Mouse (Mus musculus): ENCODE results near the gene Elp4. TPM values are rescaled to one million over a fixed set of nuclear protein-coding genes. Genes with fewer than 3 reads are reported as not detected.
A peak's percentile ranks its signal among the peaks of the same experiment; 100 is the strongest.

Elp4 gene
- polyA plus RNA-seq, 1 experiment from 2014 or later, result 42.1 TPM

- no peak for ATAC-seq (replicated peaks)
- Histone ChIP-seq H3K36me3 (no peaks in the 10 kb centered on the region), H3K9me3 (no peaks in the 10 kb centered on the region), H3K9ac (replicated peaks) (peak overlapping the region; percentile 44), H3K4me1 (peaks cover 62% of the 10 kb centered on the region), H3K4me2 (replicated peaks) (peak overlapping the region; percentile 50), H3K27me3 (peaks cover 13% of the 10 kb centered on the region), H3K27ac (replicated peaks) (no peak overlapping the region), H3K4me3 (peak overlapping the region; percentile 58)
- WGBS, result 8% methylated on average over 4 of the region's 4 CpGs
These were observed 226.1 kb downstream of the Elp4 start for GRCm38 (mm10) chr2:105678306-105678705.

- peaks cover 59% of the 10 kb centered on the region for H3K4me1 ChIP-seq
These were observed 226.8 kb downstream of the Elp4 start for GRCm38 (mm10) chr2:105677434-105678105.

GRCm38 (mm10) chr2:105676909-105677433 lies 227.4 kb downstream of the Elp4 start:
- H3K36me3 ChIP-seq, result no peaks in the 10 kb centered on the region
- H3K9me3 ChIP-seq, result no peaks in the 10 kb centered on the region
- H3K4me2 ChIP-seq (replicated peaks), result peak overlapping the region; percentile 83
- H3K27me3 ChIP-seq, result peaks cover 19% of the 10 kb centered on the region
- H3K27ac ChIP-seq (replicated peaks), result peak overlapping the region; percentile 88
- peak overlapping the region; percentile 58 for H3K4me3 ChIP-seq
- no peak for ATAC-seq (replicated peaks)
- WGBS, result under 1% methylated on average over 11 of the region's 11 CpGs
- H3K4me1 ChIP-seq, result peaks cover 55% of the 10 kb centered on the region
- H3K9ac ChIP-seq (replicated peaks), result peak overlapping the region; percentile 78

More at GRCm38 (mm10) chr2:105677434-105678105, 226.8 kb downstream of the Elp4 start:
- H3K4me3 ChIP-seq, result peak overlapping the region; percentile 58
- peak overlapping the region; percentile 88 for H3K27ac ChIP-seq (replicated peaks)
- H3K9ac ChIP-seq (replicated peaks), result peak overlapping the region; percentile 78
- no peaks in the 10 kb centered on the region for H3K9me3 ChIP-seq
- 3% methylated on average over 11 of the region's 11 CpGs for WGBS
- H3K36me3 ChIP-seq, result no peaks in the 10 kb centered on the region
- no peak for ATAC-seq (replicated peaks)
- peak overlapping the region; percentile 83 for H3K4me2 ChIP-seq (replicated peaks)
- H3K27me3 ChIP-seq, result peaks cover 19% of the 10 kb centered on the region

GRCm38 (mm10) chr2:105676080-105676908 lies 228.1 kb downstream of the Elp4 start:
- H3K27me3 ChIP-seq, result peaks cover 24% of the 10 kb centered on the region
- peak overlapping the region; percentile 88 for H3K27ac ChIP-seq (replicated peaks)
- H3K36me3 ChIP-seq, result no peaks in the 10 kb centered on the region
- H3K4me2 ChIP-seq (replicated peaks), result peak overlapping the region; percentile 83
- WGBS, result under 1% methylated on average over 77 of the region's 77 CpGs
- peak overlapping the region; percentile 78 for H3K9ac ChIP-seq (replicated peaks)
- H3K4me3 ChIP-seq, result peak overlapping the region; percentile 58
- no peak for ATAC-seq (replicated peaks)
- peaks cover 52% of the 10 kb centered on the region for H3K4me1 ChIP-seq
- no peaks in the 10 kb centered on the region for H3K9me3 ChIP-seq

- H3K27ac ChIP-seq (replicated peaks), result peak overlapping the region; percentile 88
- H3K36me3 ChIP-seq, result no peaks in the 10 kb centered on the region
- peaks cover 46% of the 10 kb centered on the region for H3K4me1 ChIP-seq
- ATAC-seq (replicated peaks), result no peak
- peaks cover 27% of the 10 kb centered on the region for H3K27me3 ChIP-seq
- 0% methylated on average over 11 of the region's 11 CpGs for WGBS
- no peaks in the 10 kb centered on the region for H3K9me3 ChIP-seq
- peak overlapping the region; percentile 83 for H3K4me2 ChIP-seq (replicated peaks)
- H3K9ac ChIP-seq (replicated peaks), result peak overlapping the region; percentile 78
- peak overlapping the region; percentile 58 for H3K4me3 ChIP-seq
These were observed 228.7 kb downstream of the Elp4 start for GRCm38 (mm10) chr2:105675730-105676079.

GRCm38 (mm10) chr2:105674875-105675729 lies 229.3 kb downstream of the Elp4 start:
- WGBS, result under 1% methylated on average over 49 of the region's 49 CpGs
- H3K9me3 ChIP-seq, result no peaks in the 10 kb centered on the region
- peaks cover 46% of the 10 kb centered on the region for H3K4me1 ChIP-seq
- peak overlapping the region; percentile 83 for H3K4me2 ChIP-seq (replicated peaks)
- H3K27me3 ChIP-seq, result peaks cover 27% of the 10 kb centered on the region
- H3K27ac ChIP-seq (replicated peaks), result peak overlapping the region; percentile 88
- peak overlapping the region; percentile 78 for H3K9ac ChIP-seq (replicated peaks)
- peak; percentile 92 for ATAC-seq (replicated peaks)
- H3K36me3 ChIP-seq, result no peaks in the 10 kb centered on the region
- H3K4me3 ChIP-seq, result peak overlapping the region; percentile 58

GRCm38 (mm10) chr2:105674061-105674874 lies 230.1 kb downstream of the Elp4 start:
- WGBS, result 4% methylated on average over 36 of the region's 36 CpGs
- H3K9me3 ChIP-seq, result no peaks in the 10 kb centered on the region
- peaks cover 31% of the 10 kb centered on the region for H3K27me3 ChIP-seq
- H3K4me2 ChIP-seq (replicated peaks), result peak overlapping the region; percentile 83
- peak overlapping the region; percentile 58 for H3K4me3 ChIP-seq
- peaks cover 50% of the 10 kb centered on the region for H3K4me1 ChIP-seq
- peak overlapping the region; percentile 78 for H3K9ac ChIP-seq (replicated peaks)
- peak; percentile 4; the same call in 1 of the 2 replicates for ATAC-seq (replicated peaks)
- peak overlapping the region; percentile 88 for H3K27ac ChIP-seq (replicated peaks)
- H3K36me3 ChIP-seq, result no peaks in the 10 kb centered on the region

- H3K36me3 ChIP-seq, result no peaks in the 10 kb centered on the region
- peak overlapping the region; percentile 39 for H3K9ac ChIP-seq (replicated peaks)
- H3K4me1 ChIP-seq, result peaks cover 54% of the 10 kb centered on the region
- peak overlapping the region; percentile 83 for H3K4me2 ChIP-seq (replicated peaks)
- 9% methylated on average over 10 of the region's 10 CpGs for WGBS
- no peak for ATAC-seq (replicated peaks)
- no peaks in the 10 kb centered on the region for H3K9me3 ChIP-seq
- peak overlapping the region; percentile 58 for H3K4me3 ChIP-seq
- H3K27me3 ChIP-seq, result peaks cover 34% of the 10 kb centered on the region
- H3K27ac ChIP-seq (replicated peaks), result peak overlapping the region; percentile 88
These were observed 230.7 kb downstream of the Elp4 start for GRCm38 (mm10) chr2:105673631-105674060.

GRCm38 (mm10) chr2:105673054-105673453 lies 231.3 kb downstream of the Elp4 start:
- Histone ChIP-seq H3K4me3 (peak overlapping the region; percentile 58), H3K27me3 (peaks cover 40% of the 10 kb centered on the region), H3K27ac (replicated peaks) (peak overlapping the region; percentile 88), H3K36me3 (no peaks in the 10 kb centered on the region), H3K9me3 (no peaks in the 10 kb centered on the region), H3K4me1 (peaks cover 60% of the 10 kb centered on the region), H3K4me2 (replicated peaks) (peak overlapping the region; percentile 83), H3K9ac (replicated peaks) (peak overlapping the region; percentile 44)
- no peak for ATAC-seq (replicated peaks)
- 5% methylated on average over 6 of the region's 6 CpGs for WGBS

GRCm38 (mm10) chr2:105672596-105672960 lies 231.8 kb downstream of the Elp4 start:
- H3K36me3 ChIP-seq, result no peaks in the 10 kb centered on the region
- peaks cover 65% of the 10 kb centered on the region for H3K4me1 ChIP-seq
- WGBS, result 2% methylated on average over 16 of the region's 16 CpGs
- no peak for ATAC-seq (replicated peaks)
- peak overlapping the region; percentile 44 for H3K9ac ChIP-seq (replicated peaks)
- H3K27ac ChIP-seq (replicated peaks), result peak overlapping the region; percentile 88
- peak overlapping the region; percentile 41 for H3K4me3 ChIP-seq
- H3K9me3 ChIP-seq, result no peaks in the 10 kb centered on the region
- peak overlapping the region; percentile 83 for H3K4me2 ChIP-seq (replicated peaks)
- H3K27me3 ChIP-seq, result peaks cover 41% of the 10 kb centered on the region
